Mouse (Mus musculus): ENCODE data around the gene Nog.

DNA sequence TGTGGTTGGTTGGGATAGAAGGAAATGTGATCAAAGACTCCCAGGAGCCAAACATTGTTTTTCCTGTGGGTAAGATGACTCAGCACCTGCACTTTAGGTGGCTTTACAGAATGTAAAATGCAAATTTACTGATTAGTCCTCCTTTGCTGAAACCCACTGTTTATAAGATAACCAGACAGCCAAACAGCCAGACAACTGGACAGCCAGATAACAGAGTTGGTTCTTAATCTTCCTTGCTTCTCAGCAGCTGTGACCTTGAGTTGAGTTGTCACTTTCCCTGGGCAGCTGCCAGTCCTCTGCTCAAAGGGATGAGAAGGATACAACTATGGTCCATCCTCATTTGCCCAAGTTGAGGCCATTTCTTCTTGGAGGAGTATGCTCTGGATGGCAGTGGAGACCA, 35.8 kb upstream of the Nog start:
- no peak for TF ChIP-seq CTCF (IDR thresholded peaks at IDR 0.05; ENCODE audit: borderline replicate concordance, insufficient read depth, low read length)
- no peak for TF ChIP-seq POLR2A (IDR thresholded peaks at IDR 0.05; ENCODE audit: low read depth, low read length)

Data from embryonic fibroblast, embryonic 13.5 days (primary cell).